Mouse (Mus musculus): ENCODE measurements at regions not wholly inside any gene's neighbourhood (a gene's known extent, or its start where the extent isn't known, plus 50 kb on each side); places are given as distances from the start of the nearest gene placed in this dataset. TPM values are rescaled to one million over a fixed set of nuclear protein-coding genes. Genes with fewer than 3 reads are reported as not detected.

DNA sequence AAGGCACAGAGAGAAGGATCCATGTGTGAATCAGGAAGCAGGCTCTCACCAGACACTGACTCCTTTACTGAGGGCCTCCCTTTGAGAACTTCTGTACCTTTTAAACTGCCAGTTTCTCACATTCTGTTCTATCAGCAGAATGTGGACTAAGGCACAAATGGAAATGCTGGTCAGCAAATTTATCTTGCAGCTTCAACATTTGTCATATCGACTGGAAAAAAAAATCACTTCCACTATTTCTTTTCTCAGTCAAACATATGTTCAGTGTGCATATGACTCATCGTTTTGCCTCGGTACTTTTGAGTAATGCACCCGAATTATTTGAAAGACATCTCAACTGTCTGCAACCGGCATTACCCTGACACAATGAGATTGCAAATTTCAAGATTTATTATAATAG is 101.4 kb upstream of the Sphkap start:
- no peaks in the 10 kb centered on the region for H3K27me3 ChIP-seq (ENCODE audit: control insufficient read depth, insufficient read depth, insufficient read length)
- H3K36me3 ChIP-seq (ENCODE audit: control insufficient read depth, insufficient read depth), result no peaks in the 10 kb centered on the region
- H3K79me3 ChIP-seq (ENCODE audit: low read depth), result no peaks in the 10 kb centered on the region
- no peak overlapping the region for H3K4me3 ChIP-seq (ENCODE audit: insufficient read depth, poor library complexity, severe bottlenecking)
- H3ac ChIP-seq (ENCODE audit: control insufficient read depth, insufficient read length, low read depth), result no peak overlapping the region
- TF ChIP-seq MYOG (IDR thresholded peaks at IDR 0.05; ENCODE audit: control insufficient read depth, extremely low read depth, insufficient read length), result no peak
- no peak for TF ChIP-seq MAX (IDR thresholded peaks at IDR 0.05)
- TF ChIP-seq CTCF (IDR thresholded peaks at IDR 0.05; ENCODE audit: control insufficient read depth, insufficient read depth, insufficient read length), result no peak
- no peak for TF ChIP-seq CEBPB (IDR thresholded peaks at IDR 0.05; ENCODE audit: low read depth)
- TF ChIP-seq USF1 (IDR thresholded peaks at IDR 0.05; ENCODE audit: low read depth), result no peak
- TF ChIP-seq MYOD1 (IDR thresholded peaks at IDR 0.05; ENCODE audit: control insufficient read depth, insufficient read length, low read depth), result no peak
- no peaks in the 10 kb centered on the region for H3K79me2 ChIP-seq (ENCODE audit: control insufficient read depth, insufficient read depth)

DNA sequence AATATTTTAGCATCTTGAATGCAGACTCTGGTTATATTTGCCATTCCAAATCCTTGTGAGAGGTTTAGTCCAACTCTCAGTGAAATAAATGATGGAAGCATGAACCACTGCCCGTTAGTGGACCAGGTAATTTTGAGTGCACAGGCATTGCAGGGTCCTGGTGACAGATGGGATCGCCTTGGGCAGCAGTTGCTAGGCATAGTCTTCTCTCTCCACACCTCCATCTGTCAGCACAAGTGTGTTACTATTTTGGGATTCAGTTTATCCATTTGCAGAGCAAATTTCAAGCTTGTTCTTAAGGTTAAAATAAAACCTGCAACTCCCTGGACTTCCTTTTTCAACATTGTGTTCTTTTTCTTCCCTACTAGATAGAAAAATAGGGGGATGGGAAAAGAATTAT is 97.4 kb upstream of the Sphkap start:
- Histone ChIP-seq H3ac (ENCODE audit: control insufficient read depth, insufficient read length, low read depth) (no peak overlapping the region), H3K36me3 (ENCODE audit: control insufficient read depth, insufficient read depth) (no peaks in the 10 kb centered on the region), H3K4me3 (ENCODE audit: insufficient read depth, poor library complexity, severe bottlenecking) (no peak overlapping the region), H3K27me3 (ENCODE audit: control insufficient read depth, insufficient read depth, insufficient read length) (no peaks in the 10 kb centered on the region), H3K79me3 (ENCODE audit: low read depth) (no peaks in the 10 kb centered on the region), H3K79me2 (ENCODE audit: control insufficient read depth, insufficient read depth) (no peaks in the 10 kb centered on the region)
- TF ChIP-seq CTCF (IDR thresholded peaks at IDR 0.05; ENCODE audit: control insufficient read depth, insufficient read depth, insufficient read length) (no peak), USF1 (IDR thresholded peaks at IDR 0.05; ENCODE audit: low read depth) (no peak)

DNA sequence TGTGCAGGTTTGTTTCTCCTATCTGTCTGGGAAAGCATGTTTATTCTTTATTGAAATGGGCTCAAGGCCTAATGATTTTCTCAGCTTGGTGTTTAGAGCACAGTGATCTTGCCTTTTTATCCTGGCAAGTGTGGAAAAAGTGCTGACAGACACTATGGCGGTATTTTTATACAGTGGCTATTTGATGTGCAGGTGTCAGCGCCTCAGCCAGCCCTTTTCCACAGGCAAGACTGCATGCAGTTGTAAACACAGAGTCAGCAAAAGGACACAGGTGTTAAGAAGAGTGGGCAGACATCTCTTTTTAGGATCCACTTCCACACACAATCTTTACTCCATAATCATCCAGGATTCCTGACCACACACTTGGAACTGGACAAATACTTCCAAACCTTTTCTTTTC is 88.9 kb upstream of the Sphkap start:
- Histone ChIP-seq H3K27me3 (ENCODE audit: control insufficient read depth, insufficient read depth, insufficient read length) (no peaks in the 10 kb centered on the region), H3K79me2 (ENCODE audit: control insufficient read depth, insufficient read depth) (no peaks in the 10 kb centered on the region)
- TF ChIP-seq MAX (IDR thresholded peaks at IDR 0.05), result no peak
- no peak for TF ChIP-seq USF1 (IDR thresholded peaks at IDR 0.05; ENCODE audit: low read depth)
- TF ChIP-seq FOSL1 (IDR thresholded peaks at IDR 0.05; ENCODE audit: insufficient read depth, low read length, poor library complexity, severe bottlenecking), result no peak
- no peak for TF ChIP-seq CTCF (IDR thresholded peaks at IDR 0.05; ENCODE audit: control insufficient read depth, insufficient read depth, insufficient read length)
- no peak for TF ChIP-seq CEBPB (IDR thresholded peaks at IDR 0.05; ENCODE audit: low read depth)
- no peak for TF ChIP-seq MYOD1 (IDR thresholded peaks at IDR 0.05; ENCODE audit: control insufficient read depth, insufficient read length, low read depth)
- TF ChIP-seq MYOG (IDR thresholded peaks at IDR 0.05; ENCODE audit: control insufficient read depth, extremely low read depth, insufficient read length), result no peak

GRCm38 (mm10) chr1:83496380-83496779 is 88.4 kb upstream of the Sphkap start:
- no peak for TF ChIP-seq FOSL1 (IDR thresholded peaks at IDR 0.05; ENCODE audit: insufficient read depth, low read length, poor library complexity, severe bottlenecking)
- no peak for TF ChIP-seq CEBPB (IDR thresholded peaks at IDR 0.05; ENCODE audit: low read depth)
- TF ChIP-seq MYOG (IDR thresholded peaks at IDR 0.05; ENCODE audit: control insufficient read depth, extremely low read depth, insufficient read length), result no peak
- no peak for TF ChIP-seq USF1 (IDR thresholded peaks at IDR 0.05; ENCODE audit: low read depth)
- no peak for TF ChIP-seq MYOD1 (IDR thresholded peaks at IDR 0.05; ENCODE audit: control insufficient read depth, insufficient read length, low read depth)
- TF ChIP-seq MAX (IDR thresholded peaks at IDR 0.05), result no peak
- no peak for TF ChIP-seq CTCF (IDR thresholded peaks at IDR 0.05; ENCODE audit: control insufficient read depth, insufficient read depth, insufficient read length)
- no peak overlapping the region for H3ac ChIP-seq (ENCODE audit: control insufficient read depth, insufficient read length, low read depth)
- no peaks in the 10 kb centered on the region for H3K79me3 ChIP-seq (ENCODE audit: low read depth)
- no peak overlapping the region for H3K4me3 ChIP-seq (ENCODE audit: insufficient read depth, poor library complexity, severe bottlenecking)
- no peaks in the 10 kb centered on the region for H3K27me3 ChIP-seq (ENCODE audit: control insufficient read depth, insufficient read depth, insufficient read length)
- H3K36me3 ChIP-seq (ENCODE audit: control insufficient read depth, insufficient read depth), result no peaks in the 10 kb centered on the region
- H3K79me2 ChIP-seq (ENCODE audit: control insufficient read depth, insufficient read depth), result no peaks in the 10 kb centered on the region

More for the DNA sequence above, 88.9 kb upstream of the Sphkap start:
- Histone ChIP-seq H3K4me3 (ENCODE audit: insufficient read depth, poor library complexity, severe bottlenecking) (no peak overlapping the region), H3K36me3 (ENCODE audit: control insufficient read depth, insufficient read depth) (no peaks in the 10 kb centered on the region), H3K79me3 (ENCODE audit: low read depth) (no peaks in the 10 kb centered on the region), H3ac (ENCODE audit: control insufficient read depth, insufficient read length, low read depth) (no peak overlapping the region)

GRCm38 (mm10) chr1:83495022-83495421 is 87.0 kb upstream of the Sphkap start:
- H3K79me2 ChIP-seq (ENCODE audit: control insufficient read depth, insufficient read depth), result no peaks in the 10 kb centered on the region
- H3K4me3 ChIP-seq (ENCODE audit: insufficient read depth, poor library complexity, severe bottlenecking), result no peak overlapping the region
- no peaks in the 10 kb centered on the region for H3K79me3 ChIP-seq (ENCODE audit: low read depth)
- TF ChIP-seq FOSL1 (IDR thresholded peaks at IDR 0.05; ENCODE audit: insufficient read depth, low read length, poor library complexity, severe bottlenecking), result no peak
- H3K27me3 ChIP-seq (ENCODE audit: control insufficient read depth, insufficient read depth, insufficient read length), result no peaks in the 10 kb centered on the region
- H3K36me3 ChIP-seq (ENCODE audit: control insufficient read depth, insufficient read depth), result no peaks in the 10 kb centered on the region
- no peak overlapping the region for H3ac ChIP-seq (ENCODE audit: control insufficient read depth, insufficient read length, low read depth)

DNA sequence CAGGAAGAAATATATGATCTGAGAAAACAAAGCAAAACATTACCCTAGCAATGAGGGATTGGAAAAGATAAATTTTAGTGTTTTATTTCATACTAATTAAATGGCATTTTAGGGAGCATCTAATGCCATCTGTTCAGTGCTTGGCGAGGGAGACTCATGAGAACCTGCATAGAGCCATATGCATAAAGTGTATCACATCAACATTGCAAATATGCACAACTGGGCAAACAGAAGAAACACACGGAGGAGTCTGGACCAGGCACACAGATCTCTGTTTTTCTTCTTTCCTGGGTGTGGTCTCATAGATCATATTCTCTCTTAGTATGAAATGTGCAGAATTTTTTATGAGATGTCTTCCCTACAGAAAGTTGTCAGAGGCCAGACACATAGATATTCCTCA is 71.1 kb upstream of the Sphkap start:
- H3ac ChIP-seq (ENCODE audit: control insufficient read depth, insufficient read length, low read depth), result no peak overlapping the region
- TF ChIP-seq MYOD1 (IDR thresholded peaks at IDR 0.05; ENCODE audit: control insufficient read depth, insufficient read length, low read depth) (no peak), FOSL1 (IDR thresholded peaks at IDR 0.05; ENCODE audit: insufficient read depth, low read length, poor library complexity, severe bottlenecking) (no peak), USF1 (IDR thresholded peaks at IDR 0.05; ENCODE audit: low read depth) (no peak), MYOG (IDR thresholded peaks at IDR 0.05; ENCODE audit: control insufficient read depth, extremely low read depth, insufficient read length) (no peak), MAX (IDR thresholded peaks at IDR 0.05) (no peak), CEBPB (IDR thresholded peaks at IDR 0.05; ENCODE audit: low read depth) (no peak), CTCF (IDR thresholded peaks at IDR 0.05; ENCODE audit: control insufficient read depth, insufficient read depth, insufficient read length) (no peak)
- no peak overlapping the region for H3K4me3 ChIP-seq (ENCODE audit: insufficient read depth, poor library complexity, severe bottlenecking)
- no peaks in the 10 kb centered on the region for H3K79me3 ChIP-seq (ENCODE audit: low read depth)
- no peaks in the 10 kb centered on the region for H3K79me2 ChIP-seq (ENCODE audit: control insufficient read depth, insufficient read depth)
- H3K27me3 ChIP-seq (ENCODE audit: control insufficient read depth, insufficient read depth, insufficient read length), result no peaks in the 10 kb centered on the region
- H3K36me3 ChIP-seq (ENCODE audit: control insufficient read depth, insufficient read depth), result no peaks in the 10 kb centered on the region

Small RNAs in the stretch of these regions (microRNA-seq; reads per million reads assigned to microRNA genes)
- not detected for gene Gm25754 (ENCODE audit: borderline microRNAs expressed)

Data from C2C12 (cell line).